Mouse (Mus musculus) cerebellum, adult 18-20 months (tissue): ENCODE measurements around the gene Sars.
A peak's percentile ranks its signal among the peaks of the same experiment; 100 is the strongest.

Experiments
- DNase-seq, 2 experiments: peaks; one replicate each; pipeline ENCODE4 v3.0.0; 2021

Sars gene

GRCm38 (mm10) chr3:108444698-108445365, at the start of gene Sars:
Gene Sars, minus strand, starts transcription at chr3:108445209.
- DNase-seq, result peak; percentile 91 to 95

GRCm38 (mm10) chr3:108489968-108490367, 45.0 kb upstream of the Sars start:
- DNase-seq, result no peak

- no peak for DNase-seq
Measured at GRCm38 (mm10) chr3:108484749-108485148, 39.7 kb upstream of the Sars start.

GRCm38 (mm10) chr3:108478800-108479199, 33.8 kb upstream of the Sars start:
- no peak for DNase-seq

GRCm38 (mm10) chr3:108476761-108477619, 32.0 kb upstream of the Sars start:
- DNase-seq, result no peak

GRCm38 (mm10) chr3:108475496-108475895, 30.5 kb upstream of the Sars start:
- no peak for DNase-seq

- DNase-seq, result no peak
Measured at GRCm38 (mm10) chr3:108474969-108475368, 30.0 kb upstream of the Sars start.

GRCm38 (mm10) chr3:108467760-108468159, 22.8 kb upstream of the Sars start:
- DNase-seq, result no peak

- peak; percentile 19 to 33 for DNase-seq
Measured at GRCm38 (mm10) chr3:108466425-108466824, 21.4 kb upstream of the Sars start.

- DNase-seq, result peak; percentile 10 to 19
Measured at GRCm38 (mm10) chr3:108458866-108459265, 13.9 kb upstream of the Sars start.

- no peak for DNase-seq
Measured at GRCm38 (mm10) chr3:108458380-108458779, 13.4 kb upstream of the Sars start.

GRCm38 (mm10) chr3:108454172-108454571, 9.2 kb upstream of the Sars start:
- no peak for DNase-seq

GRCm38 (mm10) chr3:108451969-108452368, 7.0 kb upstream of the Sars start:
- no peak for DNase-seq

GRCm38 (mm10) chr3:108445366-108445705, 327 bp upstream of the Sars start:
- DNase-seq, result no peak

GRCm38 (mm10) chr3:108444029-108444428, 980 bp downstream of the Sars start:
- DNase-seq, result peak; percentile 35 to 41

- DNase-seq, result no peak
Measured at GRCm38 (mm10) chr3:108436380-108436714, 8.7 kb downstream of the Sars start.

- no peak for DNase-seq
Measured at GRCm38 (mm10) chr3:108435701-108436379, 9.2 kb downstream of the Sars start.

GRCm38 (mm10) chr3:108433881-108434495, 11.0 kb downstream of the Sars start:
- DNase-seq, result no peak

- DNase-seq, result no peak
Measured at GRCm38 (mm10) chr3:108433188-108433880, 11.7 kb downstream of the Sars start.

- no peak for DNase-seq
Measured at GRCm38 (mm10) chr3:108432542-108433187, 12.3 kb downstream of the Sars start.

- DNase-seq, result no peak
Measured at GRCm38 (mm10) chr3:108425624-108426018, 19.4 kb downstream of the Sars start.

- DNase-seq, result no peak
Measured at GRCm38 (mm10) chr3:108424944-108425623, 19.9 kb downstream of the Sars start.
